Mouse (Mus musculus) liver, postnatal 0 days (tissue): ENCODE data around the gene Apmap.

Experiments used
- CTCF ChIP-seq: sonication (generic); IDR thresholded peaks from 2 replicates; pipeline ENCODE4 v1.5.1; 2016; ENCODE audit warnings: antibody characterized with exemption, low read depth
- EP300 ChIP-seq: IDR thresholded peaks from 2 replicates; pipeline ENCODE4 v1.6.1; 2016; ENCODE audit warnings: antibody characterized with exemption, low read depth, mild to moderate bottlenecking

- no peak for TF ChIP-seq CTCF
- no peak for TF ChIP-seq EP300
Measured at GRCm38 (mm10) chr2:150629255-150629654, 20.9 kb upstream of the Apmap start.
